Mouse (Mus musculus): ENCODE results near the gene Fbn1.

DNA sequence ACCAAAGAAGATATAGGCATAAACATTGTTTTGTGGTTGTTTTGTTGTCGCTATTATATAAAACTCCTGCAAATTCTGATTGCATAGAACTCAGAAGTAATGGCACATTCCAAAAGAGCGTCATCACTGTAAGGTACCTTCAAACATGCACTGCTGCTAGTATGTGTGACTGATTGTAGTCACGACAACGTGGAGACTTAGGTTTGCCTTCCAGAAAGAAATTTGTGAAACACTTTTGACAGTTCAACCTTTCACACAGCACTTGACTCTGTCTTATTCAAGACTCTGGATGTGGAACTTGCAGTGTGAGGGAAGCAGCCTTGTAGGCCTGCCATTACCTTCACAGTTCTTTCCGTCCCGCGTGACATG lies 124.5 kb downstream of the Fbn1 start:
- TF ChIP-seq CTCF (IDR thresholded peaks at IDR 0.05; ENCODE audit: control insufficient read depth, insufficient read depth, low read length) (no peak), POLR2A (IDR thresholded peaks at IDR 0.05; ENCODE audit: borderline replicate concordance, control insufficient read depth, low read depth, low read length) (no peak)
